Mouse (Mus musculus): ENCODE data around the gene Pars2. TPM values are rescaled to one million over a fixed set of nuclear protein-coding genes. Genes with fewer than 3 reads are reported as not detected.

Gene Pars2
- total RNA-seq (2023) = 1 to 10 TPM; 1.9 to 2.3 TPM

GRCm38 (mm10) chr4:106650833-106651527 is at the start of gene Pars2:
Gene Pars2, plus strand, starts transcription at chr4:106651069.

GRCm38 (mm10) chr4:106617056-106617455 is 33.8 kb upstream of the Pars2 start, which contains the start of gene Lexm:
Gene Lexm, minus strand, starts transcription at chr4:106617241.

GRCm38 (mm10) chr4:106622030-106622493 is 28.8 kb upstream of the Pars2 start, which contains the start of gene Ttc22:
Gene Ttc22, plus strand, starts transcription at chr4:106622432.

DNA sequence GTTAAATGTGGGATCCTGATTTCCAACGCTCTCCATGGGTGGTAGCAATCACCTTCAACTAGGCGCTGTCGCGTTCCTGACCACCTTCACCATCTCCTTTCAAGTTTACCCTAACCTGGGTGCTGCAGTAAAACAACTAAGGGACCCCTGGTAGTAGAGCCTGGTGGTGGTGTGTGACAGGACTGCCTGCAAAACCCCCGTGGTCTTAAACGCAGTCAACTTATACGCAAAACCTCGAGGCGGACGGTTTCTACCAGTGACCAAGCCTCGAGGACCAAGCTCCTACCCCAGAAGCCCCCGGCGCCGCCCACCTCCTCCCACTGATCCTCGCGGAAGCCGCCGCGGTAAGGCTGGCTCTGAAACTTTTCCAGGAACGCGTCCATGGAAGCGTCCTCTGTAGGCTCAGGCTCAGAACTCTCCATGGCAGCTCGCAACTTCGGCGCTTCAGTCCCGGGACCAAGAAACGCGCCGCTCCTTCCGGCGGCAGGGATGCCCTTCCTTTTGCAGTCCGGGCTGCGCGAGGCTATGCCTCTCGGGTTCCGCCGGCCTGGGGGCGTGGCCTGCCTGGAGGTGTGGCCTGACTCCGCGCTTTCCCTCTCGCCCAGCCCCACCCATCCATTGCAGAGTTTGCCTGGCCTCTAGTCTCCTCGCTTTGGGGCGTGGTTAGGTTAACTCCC is 27.7 kb downstream of the Pars2 start, which contains the start of gene Ttc4:
TSS of gene Ttc4 (minus strand) at position 503 of the 677 bp plus-strand sequence.

Other genes starting within 250 kb of the Pars2 start
- not detected for gene Pcsk9, start 186.7 kb upstream of the Pars2 start, total RNA-seq (2023)
- gene Bsnd, start 158.8 kb upstream of the Pars2 start, total RNA-seq (2023) = not detected
- gene Dhcr24, start 90.0 kb upstream of the Pars2 start, total RNA-seq (2023) = 1 to 10 TPM; 4.3 to 6.0 TPM
- gene Lexm, start 33.8 kb upstream of the Pars2 start, total RNA-seq (2023) = not detected
- gene Ttc22, start 28.6 kb upstream of the Pars2 start, total RNA-seq (2023) = not detected
- 10 to 100 TPM; 12.7 to 13.4 TPM for gene Ttc4, start 27.9 kb downstream of the Pars2 start, total RNA-seq (2023)
- not detected for gene Mroh7, start 79.9 kb downstream of the Pars2 start, total RNA-seq (2023)
- gene Fam151a, start 82.8 kb downstream of the Pars2 start, total RNA-seq (2023) = not detected
- gene Acot11, start 153.9 kb downstream of the Pars2 start, total RNA-seq (2023) = 10 to 100 TPM in 1 of 2 experiments, 1 to 10 TPM in 1; 9.3 to 10.1 TPM

Data from neutrophil, adult 83 days (primary cell).